Mouse (Mus musculus) lung, adult 2 months (tissue): Measurements from ENCODE around the gene Coq2. TPM values are rescaled to one million over a fixed set of nuclear protein-coding genes. Genes with fewer than 3 reads are reported as not detected.

ENCODE experiments used
- DNase-seq: peaks from one replicate; pipeline ENCODE4 v3.0.0; 2022
- H3K4me1 ChIP-seq: fragments of 200-500 bp; 2 replicates; pipeline ENCODE4 v1.6.1; 2011; ENCODE audit warnings: low read length; ENCODE audit not compliant: control insufficient read depth, insufficient read depth
- H3K4me3 ChIP-seq: fragments of 200-500 bp; replicated peaks from 2 replicates; pipeline ENCODE3; 2011; ENCODE audit warnings: low read depth, mild to moderate bottlenecking, control low read depth, low read length; ENCODE audit errors: extremely low read depth
- CTCF ChIP-seq: fragments of 200-500 bp; IDR thresholded peaks from 2 replicates; pipeline ENCODE4 v1.5.1; 2011; ENCODE audit warnings: mild to moderate bottlenecking, low read length, control low read depth; ENCODE audit not compliant: insufficient read depth
- POLR2A ChIP-seq: fragments of 200-500 bp; IDR thresholded peaks from 2 replicates; pipeline ENCODE4 v1.6.1; 2011; ENCODE audit warnings: low read depth, mild to moderate bottlenecking, control low read depth, low read length, borderline replicate concordance; ENCODE audit errors: extremely low read depth
- WGBS: fragments of 180-500 bp; shearing (Covaris S2); methylation state at CpG from one replicate; pipeline ENCODE4 v1.1.7; 2018; 5-methylcytosine and 5-hydroxymethylcytosine counted together
- polyA plus RNA-seq: library from polyadenylated mRNA; depleted of rRNA; stranded (reverse); fragments of >200 nt; gene quantifications from 2 replicates; pipeline ENCODE4 v1.2.3, GENCODE M21; 2012; rRNA removed

Coq2 gene
- polyA plus RNA-seq, result 67.7 and 97.9 TPM in 2 replicates

GRCm38 (mm10) chr5:100674711-100675376 lies at the start of gene Coq2:
Gene Coq2 (minus strand): TSS chr5:100675140.
- peak; percentile 68 for DNase-seq
- 9% methylated on average over 17 of the region's 17 CpGs for WGBS
- Histone ChIP-seq H3K4me3 (peak within 1 kb of the TSS; percentile 100), H3K4me1 (peaks cover 7% of the 10 kb centered on the region)
- no peak for TF ChIP-seq POLR2A
- peak; percentile 75 for TF ChIP-seq CTCF

GRCm38 (mm10) chr5:100719235-100720088 lies 44.5 kb upstream of the Coq2 start, which contains the start of gene Hpse:
Gene Hpse (minus strand): TSS chr5:100719716.
- peaks cover 4% of the 10 kb centered on the region; the same call in 1 of the 2 replicates for H3K4me1 ChIP-seq
- 1% methylated on average over 43 of the region's 56 CpGs for WGBS
- no peak for TF ChIP-seq CTCF
- TF ChIP-seq POLR2A, result no peak
- H3K4me3 ChIP-seq, result peak within 1 kb of the TSS; percentile 3
- peak; percentile 56 for DNase-seq

- peaks cover 4% of the 10 kb centered on the region; the same call in 1 of the 2 replicates for H3K4me1 ChIP-seq
- TF ChIP-seq POLR2A, result no peak
- no peak for TF ChIP-seq CTCF
- no peak for DNase-seq
- H3K4me3 ChIP-seq, result no peak overlapping the region
- WGBS, result 91% methylated on average over 15 of the region's 15 CpGs
Measured at GRCm38 (mm10) chr5:100716762-100717161, 41.8 kb upstream of the Coq2 start.

GRCm38 (mm10) chr5:100711219-100711618 lies 36.3 kb upstream of the Coq2 start:
- 63% methylated on average over 6 of the region's 6 CpGs for WGBS
- TF ChIP-seq CTCF (no peak), POLR2A (no peak)
- H3K4me3 ChIP-seq, result no peak overlapping the region
- DNase-seq, result no peak
- no peaks in the 10 kb centered on the region for H3K4me1 ChIP-seq

- H3K4me1 ChIP-seq, result no peaks in the 10 kb centered on the region
- H3K4me3 ChIP-seq, result no peak overlapping the region
- peak; percentile 4 for DNase-seq
- TF ChIP-seq CTCF, result no peak
- TF ChIP-seq POLR2A, result no peak
- 24% methylated on average over 2 of the region's 2 CpGs for WGBS
Measured at GRCm38 (mm10) chr5:100710012-100710411, 35.1 kb upstream of the Coq2 start.

- WGBS, result 84% methylated on average over 6 of the region's 6 CpGs
- no peak for TF ChIP-seq POLR2A
- no peak for TF ChIP-seq CTCF
- no peak overlapping the region for H3K4me3 ChIP-seq
- no peaks in the 10 kb centered on the region for H3K4me1 ChIP-seq
- DNase-seq, result no peak
Measured at GRCm38 (mm10) chr5:100709035-100709434, 34.1 kb upstream of the Coq2 start.

GRCm38 (mm10) chr5:100706675-100707074 lies 31.7 kb upstream of the Coq2 start:
- TF ChIP-seq CTCF (no peak), POLR2A (no peak)
- 57% methylated on average over 8 of the region's 8 CpGs for WGBS
- Histone ChIP-seq H3K4me1 (no peaks in the 10 kb centered on the region), H3K4me3 (no peak overlapping the region)
- DNase-seq, result no peak

GRCm38 (mm10) chr5:100704272-100704671 lies 29.3 kb upstream of the Coq2 start:
- Histone ChIP-seq H3K4me3 (no peak overlapping the region), H3K4me1 (no peaks in the 10 kb centered on the region)
- no peak for TF ChIP-seq CTCF
- TF ChIP-seq POLR2A, result no peak
- 94% methylated on average over 2 of the region's 2 CpGs for WGBS
- DNase-seq, result no peak

- WGBS, result 89% methylated on average over 3 of the region's 3 CpGs
- no peak overlapping the region for H3K4me3 ChIP-seq
- TF ChIP-seq CTCF (no peak), POLR2A (no peak)
- no peak for DNase-seq
- H3K4me1 ChIP-seq, result no peaks in the 10 kb centered on the region
Measured at GRCm38 (mm10) chr5:100702325-100702724, 27.4 kb upstream of the Coq2 start.
